Mouse (Mus musculus) MEL (cell line): Measurements from ENCODE around the gene Thumpd2.

ENCODE experiments used
- CTCF ChIP-seq, 3 experiments: IDR thresholded peaks in 2 of 3; conservative IDR thresholded peaks in 1 of 3; 2 replicates each; pipeline ENCODE4 v1.5.1; 2011 to 2012; ENCODE audit warnings: low read length in 3 of 3, low read depth in 2 of 3, mild to moderate bottlenecking in 2 of 3, improper control_type of control experiment in 1 of 3, inconsistent platforms in 1 of 3, mixed read lengths in 1 of 3, moderate library complexity in 1 of 3; ENCODE audit not compliant: control insufficient read depth in 1 of 3, insufficient read depth in 1 of 3, poor library complexity in 1 of 3, severe bottlenecking in 1 of 3
- EP300 ChIP-seq, 2 experiments: IDR thresholded peaks; 2 replicates each; pipeline ENCODE4 v1.6.1; 2011; ENCODE audit warnings: improper control_type of control experiment in 2 of 2, low read length in 2 of 2, low read depth in 1 of 2, mild to moderate bottlenecking in 1 of 2
- GABPA ChIP-seq: IDR thresholded peaks from 2 replicates; pipeline ENCODE4 v1.6.1; 2012; ENCODE audit warnings: low read depth, mild to moderate bottlenecking, inconsistent platforms, low read length, improper control_type of control experiment, moderate library complexity
- MAX ChIP-seq: IDR thresholded peaks from 2 replicates; pipeline ENCODE4 v1.6.1; 2011; ENCODE audit warnings: low read length, improper control_type of control experiment
- POLR2A ChIP-seq, 2 experiments: IDR thresholded peaks; 2 replicates each; pipeline ENCODE4 v1.6.1; 2011 to 2012; ENCODE audit warnings: low read length in 2 of 2, mild to moderate bottlenecking in 2 of 2, control low read depth in 1 of 2, improper control_type of control experiment in 1 of 2, low read depth in 1 of 2, moderate library complexity in 1 of 2; ENCODE audit not compliant: control insufficient read depth in 1 of 2, insufficient read depth in 1 of 2, poor library complexity in 1 of 2
- ZMIZ1 ChIP-seq: IDR thresholded peaks from 2 replicates; pipeline ENCODE4 v1.6.1; 2012; ENCODE audit warnings: low read depth, mild to moderate bottlenecking, inconsistent platforms, low read length, improper control_type of control experiment, moderate library complexity

GRCm38 (mm10) chr17:80982412-80982787 lies 82.5 kb downstream of the Thumpd2 start:
- TF ChIP-seq EP300 (IDR thresholded peaks at IDR 0.05; ENCODE audit: low read depth in 1 of 2, low read length in 2 of 2) = no peak
- TF ChIP-seq CTCF (IDR thresholded peaks at IDR 0.05 in 2 of 3, conservative IDR thresholded peaks at IDR 0.05 in 1 of 3; ENCODE audit: control insufficient read depth in 1 of 3, insufficient read depth in 1 of 3, low read depth in 2 of 3, low read length in 3 of 3, poor library complexity in 1 of 3, severe bottlenecking in 1 of 3) = peak; percentile 67 to 92 (median 79)
- no peak for TF ChIP-seq GABPA
- no peak for TF ChIP-seq MAX
- TF ChIP-seq POLR2A (IDR thresholded peaks at IDR 0.05; ENCODE audit: control insufficient read depth in 1 of 2, insufficient read depth in 1 of 2, low read depth in 1 of 2, low read length in 2 of 2, poor library complexity in 1 of 2) = no peak
- TF ChIP-seq ZMIZ1 = no peak
